Mouse (Mus musculus): Measurements from ENCODE around the gene Tnni3k. TPM values are rescaled to one million over a fixed set of nuclear protein-coding genes. Genes with fewer than 3 reads are reported as not detected.

The Tnni3k gene
- polyA plus RNA-seq, 1 experiment from 2014 or later = not detected

- no peaks in the 10 kb centered on the region for H3K4me1 ChIP-seq (replicated peaks)
- no peak overlapping the region for H3K4me2 ChIP-seq
- H3K9me3 ChIP-seq (replicated peaks) = no peaks in the 10 kb centered on the region
- H3K27me3 ChIP-seq = no peaks in the 10 kb centered on the region
- H3K9ac ChIP-seq = no peak overlapping the region
- no peak overlapping the region for H3K4me3 ChIP-seq (replicated peaks)
- H3K27ac ChIP-seq = no peak overlapping the region
- 36% methylated on average over 1 of the region's 1 CpGs for WGBS (ENCODE audit: insufficient replicate concordance)
- no peaks in the 10 kb centered on the region for H3K36me3 ChIP-seq
- DNase-seq (no peak), ATAC-seq (ENCODE audit: low read depth) (no peak)
Measured at GRCm38 (mm10) chr3:155039012-155039836, 16.0 kb downstream of the Tnni3k start.

GRCm38 (mm10) chr3:155034323-155034722, 20.9 kb downstream of the Tnni3k start:
- no peak overlapping the region for H3K4me3 ChIP-seq (replicated peaks)
- 68% methylated on average over 7 of the region's 7 CpGs for WGBS (ENCODE audit: insufficient replicate concordance)

GRCm38 (mm10) chr3:155030200-155030599, 25.0 kb downstream of the Tnni3k start:
- Histone ChIP-seq H3K4me1 (replicated peaks) (no peaks in the 10 kb centered on the region), H3K4me2 (no peak overlapping the region), H3K27me3 (no peaks in the 10 kb centered on the region), H3K36me3 (no peaks in the 10 kb centered on the region), H3K4me3 (replicated peaks) (no peak overlapping the region), H3K9me3 (replicated peaks) (no peaks in the 10 kb centered on the region), H3K9ac (no peak overlapping the region), H3K27ac (no peak overlapping the region)
- 71% methylated on average over 9 of the region's 9 CpGs for WGBS (ENCODE audit: insufficient replicate concordance)
- DNase-seq = no peak
- ATAC-seq (ENCODE audit: low read depth) = no peak

More at GRCm38 (mm10) chr3:155034323-155034722, 20.9 kb downstream of the Tnni3k start:
- no peak for ATAC-seq (ENCODE audit: low read depth)
- Histone ChIP-seq H3K9ac (no peak overlapping the region), H3K36me3 (no peaks in the 10 kb centered on the region), H3K9me3 (replicated peaks) (no peaks in the 10 kb centered on the region), H3K27me3 (no peaks in the 10 kb centered on the region), H3K4me1 (replicated peaks) (no peaks in the 10 kb centered on the region), H3K4me2 (no peak overlapping the region), H3K27ac (no peak overlapping the region)
- no peak for DNase-seq

- no peak overlapping the region for H3K4me3 ChIP-seq (replicated peaks)
- no peak overlapping the region for H3K27ac ChIP-seq
- no peak overlapping the region for H3K9ac ChIP-seq
- no peak overlapping the region for H3K4me2 ChIP-seq
- WGBS (ENCODE audit: insufficient replicate concordance) = 75% methylated on average over 4 of the region's 4 CpGs
- ATAC-seq (ENCODE audit: low read depth) = no peak
- H3K27me3 ChIP-seq = no peaks in the 10 kb centered on the region
- H3K4me1 ChIP-seq (replicated peaks) = no peaks in the 10 kb centered on the region
- DNase-seq = no peak
- H3K9me3 ChIP-seq (replicated peaks) = no peaks in the 10 kb centered on the region
- no peaks in the 10 kb centered on the region for H3K36me3 ChIP-seq
Measured at GRCm38 (mm10) chr3:155002781-155003180, 52.4 kb downstream of the Tnni3k start.

GRCm38 (mm10) chr3:155001056-155001455, 54.2 kb downstream of the Tnni3k start:
- Histone ChIP-seq H3K4me3 (replicated peaks) (no peak overlapping the region), H3K9ac (no peak overlapping the region), H3K9me3 (replicated peaks) (no peaks in the 10 kb centered on the region), H3K4me2 (no peak overlapping the region), H3K27me3 (no peaks in the 10 kb centered on the region), H3K4me1 (replicated peaks) (no peaks in the 10 kb centered on the region), H3K27ac (no peak overlapping the region), H3K36me3 (no peaks in the 10 kb centered on the region)
- DNase-seq (no peak), ATAC-seq (ENCODE audit: low read depth) (no peak)

GRCm38 (mm10) chr3:154992678-154993077, 62.5 kb downstream of the Tnni3k start:
- DNase-seq = no peak
- no peak for ATAC-seq (ENCODE audit: low read depth)
- H3K9ac ChIP-seq = no peak overlapping the region
- no peaks in the 10 kb centered on the region for H3K9me3 ChIP-seq (replicated peaks)
- no peaks in the 10 kb centered on the region for H3K4me1 ChIP-seq (replicated peaks)
- no peak overlapping the region for H3K4me2 ChIP-seq
- no peak overlapping the region for H3K27ac ChIP-seq
- no peaks in the 10 kb centered on the region for H3K36me3 ChIP-seq
- no peaks in the 10 kb centered on the region for H3K27me3 ChIP-seq
- H3K4me3 ChIP-seq (replicated peaks) = no peak overlapping the region

- H3K27ac ChIP-seq = no peak overlapping the region
- no peak overlapping the region for H3K9ac ChIP-seq
- no peak overlapping the region for H3K4me3 ChIP-seq (replicated peaks)
- DNase-seq = no peak
- no peaks in the 10 kb centered on the region for H3K27me3 ChIP-seq
- ATAC-seq (ENCODE audit: low read depth) = no peak
- H3K36me3 ChIP-seq = no peaks in the 10 kb centered on the region
- no peak overlapping the region for H3K4me2 ChIP-seq
- WGBS (ENCODE audit: insufficient replicate concordance) = 68% methylated on average over 7 of the region's 7 CpGs
- 0 out of 2 replicates have a peak, but pooled peaks cover 7% of the 10 kb centered on the region for H3K9me3 ChIP-seq (replicated peaks)
- no peaks in the 10 kb centered on the region for H3K4me1 ChIP-seq (replicated peaks)
Measured at GRCm38 (mm10) chr3:154979101-154979500, 76.1 kb downstream of the Tnni3k start.

GRCm38 (mm10) chr3:154971626-154972025, 83.6 kb downstream of the Tnni3k start:
- DNase-seq (no peak), ATAC-seq (ENCODE audit: low read depth) (no peak)
- Histone ChIP-seq H3K27ac (no peak overlapping the region), H3K4me2 (no peak overlapping the region), H3K9me3 (replicated peaks) (no peaks in the 10 kb centered on the region), H3K4me3 (replicated peaks) (no peak overlapping the region), H3K36me3 (no peaks in the 10 kb centered on the region), H3K4me1 (replicated peaks) (no peaks in the 10 kb centered on the region), H3K27me3 (no peaks in the 10 kb centered on the region), H3K9ac (no peak overlapping the region)
- 38% methylated on average over 1 of the region's 1 CpGs for WGBS (ENCODE audit: insufficient replicate concordance)

GRCm38 (mm10) chr3:154970981-154971380, 84.2 kb downstream of the Tnni3k start:
- Histone ChIP-seq H3K27me3 (no peaks in the 10 kb centered on the region), H3K4me2 (no peak overlapping the region), H3K9ac (no peak overlapping the region), H3K4me1 (replicated peaks) (no peaks in the 10 kb centered on the region), H3K27ac (no peak overlapping the region), H3K9me3 (replicated peaks) (no peaks in the 10 kb centered on the region), H3K4me3 (replicated peaks) (no peak overlapping the region), H3K36me3 (no peaks in the 10 kb centered on the region)
- WGBS (ENCODE audit: insufficient replicate concordance) = 40% methylated on average over 2 of the region's 2 CpGs
- no peak for DNase-seq
- no peak for ATAC-seq (ENCODE audit: low read depth)

GRCm38 (mm10) chr3:154961284-154961683, 93.9 kb downstream of the Tnni3k start:
- Histone ChIP-seq H3K4me1 (replicated peaks) (no peaks in the 10 kb centered on the region), H3K27ac (no peak overlapping the region), H3K4me3 (replicated peaks) (no peak overlapping the region), H3K4me2 (no peak overlapping the region), H3K36me3 (no peaks in the 10 kb centered on the region), H3K27me3 (no peaks in the 10 kb centered on the region), H3K9ac (no peak overlapping the region), H3K9me3 (replicated peaks) (0 out of 2 replicates have a peak, but pooled peaks cover 6% of the 10 kb centered on the region)
- ATAC-seq (ENCODE audit: low read depth) (no peak), DNase-seq (no peak)
- 48% methylated on average over 3 of the region's 3 CpGs for WGBS (ENCODE audit: insufficient replicate concordance)

- no peak for ATAC-seq (ENCODE audit: low read depth)
- Histone ChIP-seq H3K27me3 (no peaks in the 10 kb centered on the region), H3K27ac (no peak overlapping the region), H3K36me3 (no peaks in the 10 kb centered on the region), H3K4me1 (replicated peaks) (no peaks in the 10 kb centered on the region), H3K9ac (no peak overlapping the region), H3K4me2 (no peak overlapping the region), H3K4me3 (replicated peaks) (no peak overlapping the region), H3K9me3 (replicated peaks) (no peaks in the 10 kb centered on the region)
- no peak for DNase-seq
- 51% methylated on average over 2 of the region's 2 CpGs for WGBS (ENCODE audit: insufficient replicate concordance)
Measured at GRCm38 (mm10) chr3:154953088-154953487, 102.1 kb downstream of the Tnni3k start.

GRCm38 (mm10) chr3:154949551-154949950, 105.7 kb downstream of the Tnni3k start:
- ATAC-seq (ENCODE audit: low read depth) (no peak), DNase-seq (no peak)
- Histone ChIP-seq H3K27me3 (no peaks in the 10 kb centered on the region), H3K27ac (no peak overlapping the region), H3K4me2 (no peak overlapping the region), H3K4me1 (replicated peaks) (no peaks in the 10 kb centered on the region), H3K4me3 (replicated peaks) (no peak overlapping the region), H3K9me3 (replicated peaks) (no peaks in the 10 kb centered on the region), H3K9ac (no peak overlapping the region), H3K36me3 (no peaks in the 10 kb centered on the region)
- 35% methylated on average over 2 of the region's 2 CpGs for WGBS (ENCODE audit: insufficient replicate concordance)
